Mouse (Mus musculus) forebrain, embryonic 12.5 days (tissue): ENCODE measurements around the gene Hmx3. TPM values are rescaled to one million over a fixed set of nuclear protein-coding genes. Genes with fewer than 3 reads are reported as not detected.
A peak's percentile ranks its signal among the peaks of the same experiment; 100 is the strongest.

Experiments
- ATAC-seq: fragments of 200-750 bp; cut with Nextera tagmentation; 2 replicates; pipeline ENCODE4 v1.8.0; 2017; ENCODE audit warnings: moderate TSS enrichment; ENCODE audit not compliant: low FRiP score
- H3K27ac ChIP-seq: fragments of 300-500 bp; sonication (generic); 2 replicates; pipeline ENCODE4 v1.5.1; 2016; ENCODE audit warnings: mild to moderate bottlenecking
- H3K27me3 ChIP-seq: fragments of 300-500 bp; sonication (generic); 2 replicates; pipeline ENCODE4 v1.6.1; 2016; ENCODE audit warnings: mild to moderate bottlenecking
- H3K36me3 ChIP-seq: fragments of 300-500 bp; sonication (generic); replicated peaks from 2 replicates; pipeline ENCODE4 v1.6.1; 2016; ENCODE audit warnings: mild to moderate bottlenecking
- H3K4me1 ChIP-seq: fragments of 300-500 bp; sonication (generic); 2 replicates; pipeline ENCODE4 v1.6.1; 2016
- H3K4me2 ChIP-seq: fragments of 300-500 bp; sonication (generic); 2 replicates; pipeline ENCODE4 v1.6.1; 2016; ENCODE audit warnings: mild to moderate bottlenecking, moderate library complexity
- H3K4me3 ChIP-seq: fragments of 300-500 bp; sonication (generic); replicated peaks from 2 replicates; pipeline ENCODE4 v1.5.1; 2016; ENCODE audit warnings: mild to moderate bottlenecking
- H3K9ac ChIP-seq: fragments of 300-500 bp; sonication (generic); 2 replicates; pipeline ENCODE4 v1.6.1; 2016; ENCODE audit warnings: mild to moderate bottlenecking
- H3K9me3 ChIP-seq: fragments of 300-500 bp; sonication (generic); 2 replicates; pipeline ENCODE4 v1.6.1; 2016
- WGBS: fragments of 180-500 bp; shearing (Covaris S2); methylation state at CpG from one replicate; pipeline ENCODE4 v1.1.7; 2016; 5-methylcytosine and 5-hydroxymethylcytosine counted together
- polyA plus RNA-seq: library from polyadenylated mRNA; unstranded; fragments of >200 nt; fragmentation: Nextera tagmentation; extraction: Ambion mirVana; gene quantifications from 2 replicates; pipeline ENCODE4 v1.2.1, GENCODE M21; 2016

Hmx3 gene
- polyA plus RNA-seq, 1 experiment from 2014 or later: 0.64 TPM

- H3K9ac ChIP-seq: no peak overlapping the region
- H3K36me3 ChIP-seq: no peaks in the 10 kb centered on the region
- H3K4me3 ChIP-seq: no peak overlapping the region
- H3K4me2 ChIP-seq: no peak overlapping the region
- H3K27ac ChIP-seq: no peak overlapping the region
- H3K9me3 ChIP-seq: no peaks in the 10 kb centered on the region
- peaks cover 33% of the 10 kb centered on the region for H3K4me1 ChIP-seq
- peaks cover 99% of the 10 kb centered on the region for H3K27me3 ChIP-seq
- ATAC-seq: no peak
- 0% methylated on average over 4 of the region's 4 CpGs for WGBS
Measured at GRCm38 (mm10) chr7:131551471-131551870, 8.8 kb downstream of the Hmx3 start.

- under 1% methylated on average over 42 of the region's 42 CpGs for WGBS
- Histone ChIP-seq H3K4me1 (peaks cover 35% of the 10 kb centered on the region), H3K4me2 (no peak overlapping the region), H3K9me3 (no peaks in the 10 kb centered on the region), H3K36me3 (no peaks in the 10 kb centered on the region), H3K27me3 (peaks cover 99% of the 10 kb centered on the region), H3K9ac (no peak overlapping the region), H3K27ac (no peak overlapping the region), H3K4me3 (no peak overlapping the region)
- no peak for ATAC-seq
Measured at GRCm38 (mm10) chr7:131551931-131552741, 9.5 kb downstream of the Hmx3 start.

- H3K4me1 ChIP-seq: peaks cover 35% of the 10 kb centered on the region
- H3K9me3 ChIP-seq: no peaks in the 10 kb centered on the region
- no peak overlapping the region for H3K9ac ChIP-seq
- WGBS: 2% methylated on average over 5 of the region's 5 CpGs
- ATAC-seq: no peak
- H3K27ac ChIP-seq: no peak overlapping the region
- no peaks in the 10 kb centered on the region for H3K36me3 ChIP-seq
- H3K27me3 ChIP-seq: peaks cover 99% of the 10 kb centered on the region
- no peak overlapping the region for H3K4me3 ChIP-seq
- H3K4me2 ChIP-seq: no peak overlapping the region
Measured at GRCm38 (mm10) chr7:131552781-131553180, 10.1 kb downstream of the Hmx3 start.

GRCm38 (mm10) chr7:131553771-131554175 is 11.1 kb downstream of the Hmx3 start:
- peak; percentile 28; the same call in 1 of the 2 replicates for ATAC-seq
- Histone ChIP-seq H3K4me2 (peak overlapping the region; percentile 58), H3K27ac (no peak overlapping the region), H3K9me3 (no peaks in the 10 kb centered on the region), H3K4me3 (peak overlapping the region; percentile 38), H3K4me1 (peaks cover 35% of the 10 kb centered on the region), H3K36me3 (no peaks in the 10 kb centered on the region), H3K27me3 (peaks cover 99% of the 10 kb centered on the region), H3K9ac (no peak overlapping the region)
- WGBS: under 1% methylated on average over 39 of the region's 39 CpGs

GRCm38 (mm10) chr7:131554341-131555180 is 11.9 kb downstream of the Hmx3 start:
- H3K4me1 ChIP-seq: peaks cover 35% of the 10 kb centered on the region
- H3K9ac ChIP-seq: no peak overlapping the region
- peak overlapping the region; percentile 58 for H3K4me2 ChIP-seq
- H3K27ac ChIP-seq: no peak overlapping the region
- ATAC-seq: peak; percentile 40; the same call in 1 of the 2 replicates
- H3K27me3 ChIP-seq: peaks cover 97% of the 10 kb centered on the region
- H3K36me3 ChIP-seq: no peaks in the 10 kb centered on the region
- H3K4me3 ChIP-seq: peak overlapping the region; percentile 38
- H3K9me3 ChIP-seq: no peaks in the 10 kb centered on the region
- WGBS: under 1% methylated on average over 45 of the region's 45 CpGs

- H3K27ac ChIP-seq: no peak overlapping the region
- under 1% methylated on average over 68 of the region's 68 CpGs for WGBS
- H3K9me3 ChIP-seq: no peaks in the 10 kb centered on the region
- H3K36me3 ChIP-seq: no peaks in the 10 kb centered on the region
- H3K27me3 ChIP-seq: peaks cover 89% of the 10 kb centered on the region
- no peak for ATAC-seq
- no peak overlapping the region for H3K9ac ChIP-seq
- 0 out of 2 replicates have a peak overlapping the region, but pooled peaks have one; percentile 3 for H3K4me2 ChIP-seq
- peak overlapping the region; percentile 24 for H3K4me3 ChIP-seq
- peaks cover 35% of the 10 kb centered on the region for H3K4me1 ChIP-seq
Measured at GRCm38 (mm10) chr7:131555301-131556081, 12.8 kb downstream of the Hmx3 start.

GRCm38 (mm10) chr7:131556116-131556515 is 13.4 kb downstream of the Hmx3 start:
- peaks cover 37% of the 10 kb centered on the region for H3K4me1 ChIP-seq
- WGBS: 2% methylated on average over 9 of the region's 9 CpGs

GRCm38 (mm10) chr7:131556541-131557271 is 14.0 kb downstream of the Hmx3 start:
- no peak for ATAC-seq
- H3K4me1 ChIP-seq: peaks cover 41% of the 10 kb centered on the region
- WGBS: under 1% methylated on average over 37 of the region's 37 CpGs
- no peak overlapping the region for H3K9ac ChIP-seq
- peaks cover 76% of the 10 kb centered on the region for H3K27me3 ChIP-seq
- no peak overlapping the region for H3K27ac ChIP-seq
- no peak overlapping the region; the same call in 1 of the 2 replicates for H3K4me2 ChIP-seq
- H3K36me3 ChIP-seq: no peaks in the 10 kb centered on the region
- no peaks in the 10 kb centered on the region for H3K9me3 ChIP-seq
- peak overlapping the region; percentile 2; the same call in 1 of the 2 replicates for H3K4me3 ChIP-seq

More at GRCm38 (mm10) chr7:131556116-131556515, 13.4 kb downstream of the Hmx3 start:
- Histone ChIP-seq H3K9me3 (no peaks in the 10 kb centered on the region), H3K27me3 (peaks cover 82% of the 10 kb centered on the region), H3K4me3 (no peak overlapping the region), H3K4me2 (no peak overlapping the region), H3K36me3 (no peaks in the 10 kb centered on the region), H3K27ac (no peak overlapping the region), H3K9ac (no peak overlapping the region)
- no peak for ATAC-seq

- Histone ChIP-seq H3K4me1 (peaks cover 45% of the 10 kb centered on the region), H3K27me3 (peaks cover 66% of the 10 kb centered on the region), H3K4me3 (no peak overlapping the region), H3K4me2 (no peak overlapping the region), H3K27ac (no peak overlapping the region), H3K9ac (no peak overlapping the region), H3K36me3 (peaks cover 10% of the 10 kb centered on the region), H3K9me3 (no peaks in the 10 kb centered on the region)
- WGBS: 29% methylated on average over 2 of the region's 2 CpGs
- ATAC-seq: no peak
Measured at GRCm38 (mm10) chr7:131557751-131558150, 15.1 kb downstream of the Hmx3 start.

- Histone ChIP-seq H3K36me3 (peaks cover 30% of the 10 kb centered on the region), H3K27me3 (peaks cover 42% of the 10 kb centered on the region), H3K9me3 (no peaks in the 10 kb centered on the region), H3K4me2 (peak within 1 kb of the TSS; percentile 70), H3K4me3 (peak within 1 kb of the TSS; percentile 75), H3K4me1 (peaks cover 36% of the 10 kb centered on the region), H3K9ac (peak within 1 kb of the TSS; percentile 82), H3K27ac (peak within 1 kb of the TSS; percentile 90)
- WGBS: under 1% methylated on average over 46 of the region's 51 CpGs
- ATAC-seq: peak; percentile 93
Measured at GRCm38 (mm10) chr7:131559986-131560696, 17.5 kb downstream of the Hmx3 start, which contains the start of gene Bub3. Gene Bub3 (plus strand): TSS chr7:131560222.

- no peaks in the 10 kb centered on the region for H3K9me3 ChIP-seq
- H3K27ac ChIP-seq: peak overlapping the region; percentile 90
- H3K4me2 ChIP-seq: peak overlapping the region; percentile 70
- peaks cover 30% of the 10 kb centered on the region for H3K4me1 ChIP-seq
- H3K4me3 ChIP-seq: peak overlapping the region; percentile 75
- H3K9ac ChIP-seq: peak overlapping the region; percentile 82
- peaks cover 37% of the 10 kb centered on the region for H3K27me3 ChIP-seq
- 1% methylated on average over 14 of the region's 14 CpGs for WGBS
- peaks cover 32% of the 10 kb centered on the region for H3K36me3 ChIP-seq
- ATAC-seq: peak; percentile 47
Measured at GRCm38 (mm10) chr7:131560697-131561042, 18.0 kb downstream of the Hmx3 start.
